8 mouse cellular contexts compared by ENCODE assay signal in the genomic region with DNA sequence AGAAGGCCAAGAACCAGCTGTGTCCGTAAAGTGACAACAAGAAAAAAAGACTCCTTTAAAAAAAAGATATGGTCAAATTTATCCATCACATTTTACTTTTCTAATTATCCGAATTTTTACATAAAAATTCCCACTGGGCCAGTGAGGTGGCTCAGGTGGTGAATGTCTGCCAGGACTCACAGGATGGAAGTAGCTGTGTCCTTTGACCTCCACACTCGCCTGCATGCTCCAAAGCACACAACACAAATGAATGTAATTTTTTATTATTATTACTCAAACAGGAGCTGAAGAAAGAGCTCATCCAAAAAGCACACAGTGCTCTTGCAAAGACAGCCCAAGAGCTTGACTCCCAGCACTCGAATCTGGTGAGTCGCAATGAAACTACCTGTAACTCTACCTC. TPM values are rescaled to one million over a fixed set of nuclear protein-coding genes. Genes with fewer than 3 reads are reported as not detected.
DNase-seq lines count a peak whose midpoint lies in the region; ATAC-seq and TF ChIP-seq lines count a peak whose summit lies in the region.

No protein-coding gene starts in this region.

- WGBS in forebrain, embryonic 12.5 days: 19% methylated on average over 5 of the region's 5 CpGs
- 21% methylated on average over 5 of the region's 5 CpGs for WGBS in neural tube, embryonic 11.5 days

- intact Hi-C loops in left cerebral cortex, postnatal 36 days (cut with DNase I): no loop called here

- no peaks in the 10 kb centered on the region for H3K27me3 ChIP-seq in forebrain, embryonic 12.5 days
- H3K27me3 ChIP-seq in neural tube, embryonic 11.5 days (ENCODE audit: control insufficient read depth, insufficient read depth, low read length): no peaks in the 10 kb centered on the region

- no peaks in the 10 kb centered on the region for H3K9me3 ChIP-seq in forebrain, embryonic 12.5 days
- H3K9me3 ChIP-seq in neural tube, embryonic 11.5 days (ENCODE audit: control insufficient read depth, low read length): no peaks in the 10 kb centered on the region

- no peak for DNase-seq in layer of hippocampus, adult 2 months (ENCODE audit: low spot score in 2 of 2)
- DNase-seq in layer of hippocampus, adult 8-10 months (ENCODE audit: low spot score in 2 of 2): no peak
- peak; percentile 22 for DNase-seq in kidney, postnatal 10 days
- no peak for DNase-seq in neural tube, embryonic 11.5 days (ENCODE audit: low spot score)
- no peak for DNase-seq in left cerebral cortex, postnatal 36 days (ENCODE audit: low spot score in 2 of 2)
- no peak for DNase-seq in gastrocnemius, postnatal 4 days (ENCODE audit: low spot score in 2 of 2)
- no peak for DNase-seq in thymus, postnatal 25 days

- peak overlapping the region; percentile 93 for H3K4me3 ChIP-seq in layer of hippocampus, adult 2 months
- H3K4me3 ChIP-seq in forebrain, embryonic 12.5 days (replicated peaks): peak overlapping the region; percentile 75
- H3K4me3 ChIP-seq in neural tube, embryonic 11.5 days (ENCODE audit: low read depth, low read length): peak overlapping the region; percentile 99

- no peak for ATAC-seq in forebrain, embryonic 12.5 days (ENCODE audit: low FRiP score)
- no peak for ATAC-seq in neural tube, embryonic 11.5 days (ENCODE audit: insufficient read depth, low FRiP score, low TSS enrichment)

- 0 out of 2 replicates have a peak, but pooled peaks cover 4% of the 10 kb centered on the region for H3K36me3 ChIP-seq in forebrain, embryonic 12.5 days (replicated peaks)
- no peaks in the 10 kb centered on the region for H3K36me3 ChIP-seq in neural tube, embryonic 11.5 days (ENCODE audit: control insufficient read depth, insufficient read depth, low read length)

- H3K9ac ChIP-seq in forebrain, embryonic 12.5 days: peak overlapping the region; percentile 98
- H3K9ac ChIP-seq in neural tube, embryonic 11.5 days (ENCODE audit: low read length): peak overlapping the region; percentile 99

- peaks cover 31% of the 10 kb centered on the region for H3K4me1 ChIP-seq in forebrain, embryonic 12.5 days
- peaks cover 7% of the 10 kb centered on the region; the same call in 1 of the 2 replicates for H3K4me1 ChIP-seq in neural tube, embryonic 11.5 days (ENCODE audit: control insufficient read depth, insufficient read depth, low read length)

- H3K4me2 ChIP-seq in forebrain, embryonic 12.5 days: peak overlapping the region; percentile 61
- peak overlapping the region; percentile 84 for H3K4me2 ChIP-seq in neural tube, embryonic 11.5 days (ENCODE audit: low read depth)

- peak overlapping the region; percentile 94; the same call in 1 of the 2 replicates for H3K27ac ChIP-seq in layer of hippocampus, adult 2 months
- no peak overlapping the region for H3K27ac ChIP-seq in forebrain, embryonic 12.5 days
- H3K27ac ChIP-seq in neural tube, embryonic 11.5 days (ENCODE audit: low read depth, low read length): no peak overlapping the region

- TF ChIP-seq CTCF in layer of hippocampus, adult 2 months (conservative IDR thresholded peaks at IDR 0.05): no peak

RNA-seq across cellular contexts. Expression of gene Hnrnpll, which starts 2.0 kb away (rescaled TPM):
- 10 to 100 TPM; 62.8 to 67.1 TPM for total RNA-seq in layer of hippocampus, adult 2 months (2021)
- total RNA-seq in layer of hippocampus, adult 8-10 months (2022): 10 to 100 TPM; 61.5 to 65.8 (median 63.6) TPM
- polyA plus RNA-seq in forebrain, embryonic 12.5 days (2016; fragmentation: Nextera tagmentation; extraction: Ambion mirVana): 126 and 130 TPM in 2 replicates
- polyA plus RNA-seq in neural tube, embryonic 11.5 days (2014; fragmentation: Nextera tagmentation; extraction: Ambion mirVana): 117 and 131 TPM in 2 replicates
- 10 to 100 TPM; 51.4 to 58.4 TPM for total RNA-seq in left cerebral cortex, postnatal 36 days (2021)
- total RNA-seq in gastrocnemius, postnatal 4 days (2021): 10 to 100 TPM; 34.4 to 38.8 TPM
